Mouse (Mus musculus) hindbrain, embryonic 15.5 days (tissue): ENCODE results near the gene Cst9. TPM values are rescaled to one million over a fixed set of nuclear protein-coding genes. Genes with fewer than 3 reads are reported as not detected.

Experiments
- ATAC-seq: fragments of 200-750 bp; cut with Nextera tagmentation; 2 replicates; pipeline ENCODE4 v1.8.0; 2017; ENCODE audit warnings: low read depth, moderate number of reproducible peaks, moderate TSS enrichment; ENCODE audit not compliant: low FRiP score
- H3K27ac ChIP-seq: fragments of 300-500 bp; sonication (generic); replicated peaks from 2 replicates; pipeline ENCODE4 v1.5.1; 2015; ENCODE audit warnings: mild to moderate bottlenecking, inconsistent platforms
- H3K27me3 ChIP-seq: fragments of 300-500 bp; sonication (generic); 2 replicates; pipeline ENCODE4 v1.6.1; 2015; ENCODE audit warnings: control low read depth, inconsistent platforms
- H3K36me3 ChIP-seq: fragments of 300-500 bp; sonication (generic); 2 replicates; pipeline ENCODE4 v1.6.1; 2015; ENCODE audit warnings: control low read depth, inconsistent platforms
- H3K4me1 ChIP-seq: fragments of 300-500 bp; sonication (generic); replicated peaks from 2 replicates; pipeline ENCODE4 v1.6.1; 2015; ENCODE audit warnings: control low read depth, inconsistent platforms
- H3K4me2 ChIP-seq: fragments of 300-500 bp; sonication (generic); 2 replicates; pipeline ENCODE4 v1.6.1; 2015; ENCODE audit warnings: moderate library complexity, mild to moderate bottlenecking, inconsistent platforms
- H3K4me3 ChIP-seq: fragments of 300-500 bp; sonication (generic); 2 replicates; pipeline ENCODE4 v1.5.1; 2015; ENCODE audit warnings: mild to moderate bottlenecking, inconsistent platforms
- H3K9ac ChIP-seq: fragments of 300-500 bp; sonication (generic); 2 replicates; pipeline ENCODE4 v1.6.1; 2015; ENCODE audit warnings: inconsistent platforms
- H3K9me3 ChIP-seq: fragments of 300-500 bp; sonication (generic); 2 replicates; pipeline ENCODE4 v1.6.1; 2016; ENCODE audit warnings: control low read depth, inconsistent platforms
- WGBS: fragments of 180-500 bp; shearing (Covaris S2); methylation state at CpG from one replicate; pipeline ENCODE4 v1.1.7; 2015; 5-methylcytosine and 5-hydroxymethylcytosine counted together
- polyA plus RNA-seq: library from polyadenylated mRNA; unstranded; fragments of >200 nt; fragmentation: Nextera tagmentation; extraction: Ambion mirVana; gene quantifications from 2 replicates; pipeline ENCODE4 v1.2.1, GENCODE M21; 2015

Gene Cst9
- not detected in 2 replicates for polyA plus RNA-seq

GRCm38 (mm10) chr2:148834912-148835311, at the start of gene Cst9:
Gene Cst9 (plus strand): TSS chr2:148835147.
- H3K4me2 ChIP-seq, result no peak within 1 kb of the TSS
- no peaks in the 10 kb centered on the region for H3K4me1 ChIP-seq
- no peak for ATAC-seq
- no peaks in the 10 kb centered on the region for H3K9me3 ChIP-seq
- no peak within 1 kb of the TSS for H3K27ac ChIP-seq
- no peak within 1 kb of the TSS for H3K4me3 ChIP-seq
- H3K27me3 ChIP-seq, result no peaks in the 10 kb centered on the region
- WGBS, result 74% methylated on average over 4 of the region's 4 CpGs
- no peak within 1 kb of the TSS for H3K9ac ChIP-seq
- H3K36me3 ChIP-seq, result no peaks in the 10 kb centered on the region

DNA sequence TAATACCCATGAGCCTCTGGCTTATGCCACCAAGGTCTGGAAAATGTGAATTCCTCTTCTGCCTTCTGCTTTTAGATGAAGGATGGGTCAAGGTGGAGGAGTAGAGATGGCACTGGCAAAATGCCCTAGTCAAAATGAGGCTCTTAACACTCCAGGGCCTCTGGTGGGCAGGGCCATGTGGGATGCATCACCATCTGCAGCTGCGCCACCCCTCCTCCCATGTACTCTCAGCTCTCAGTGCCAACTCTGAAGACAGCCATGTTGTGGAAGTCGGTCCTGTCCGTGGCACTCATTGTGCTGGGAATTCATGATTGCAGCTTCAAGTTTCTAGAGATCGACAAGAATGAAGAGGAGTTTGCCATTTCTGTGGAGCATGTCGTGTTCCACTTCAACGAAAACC, 45.8 kb upstream of the Cst9 start, which contains the start of gene Cst12:
Gene Cst12, plus strand, starts transcription at position 220 of the 400 bp plus-strand sequence.
- Histone ChIP-seq H3K4me1 (no peaks in the 10 kb centered on the region), H3K27me3 (no peaks in the 10 kb centered on the region), H3K4me2 (no peak within 1 kb of the TSS), H3K9me3 (no peaks in the 10 kb centered on the region), H3K4me3 (no peak within 1 kb of the TSS), H3K27ac (no peak within 1 kb of the TSS), H3K36me3 (no peaks in the 10 kb centered on the region), H3K9ac (no peak within 1 kb of the TSS)
- WGBS, result 97% methylated on average over 6 of the region's 6 CpGs
- ATAC-seq, result no peak

DNA sequence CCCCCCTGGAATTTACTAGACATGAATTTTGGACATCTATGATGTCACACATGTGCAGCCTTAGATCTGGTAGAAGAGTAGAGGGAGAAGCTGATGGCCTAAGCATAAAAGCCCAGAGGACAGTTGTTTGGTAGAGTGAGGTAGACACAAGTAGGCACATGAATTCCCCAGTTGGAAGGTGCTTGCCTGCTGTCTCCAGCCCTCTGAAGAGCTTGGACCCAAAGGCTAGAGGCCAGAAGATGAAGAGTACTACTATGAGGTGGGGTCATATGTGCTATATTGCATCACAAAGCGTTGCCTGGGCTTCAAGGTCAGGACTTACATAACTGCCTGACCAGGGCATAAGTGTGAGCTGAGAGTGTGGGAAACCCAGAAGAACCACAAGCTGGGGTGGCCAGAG, 36.5 kb upstream of the Cst9 start, which contains the start of gene Cst8:
Gene Cst8, plus strand, starts transcription at position 301 of the 400 bp plus-strand sequence.
- 95% methylated on average over 1 of the region's 1 CpGs for WGBS
- H3K9me3 ChIP-seq, result no peaks in the 10 kb centered on the region
- H3K9ac ChIP-seq, result no peak within 1 kb of the TSS
- no peaks in the 10 kb centered on the region for H3K36me3 ChIP-seq
- H3K4me1 ChIP-seq, result no peaks in the 10 kb centered on the region
- no peak within 1 kb of the TSS for H3K27ac ChIP-seq
- H3K27me3 ChIP-seq, result no peaks in the 10 kb centered on the region
- H3K4me3 ChIP-seq, result no peak within 1 kb of the TSS
- ATAC-seq, result no peak
- H3K4me2 ChIP-seq, result no peak within 1 kb of the TSS

- Histone ChIP-seq H3K4me2 (no peak overlapping the region), H3K4me3 (no peak overlapping the region), H3K27ac (no peak overlapping the region), H3K36me3 (no peaks in the 10 kb centered on the region), H3K4me1 (no peaks in the 10 kb centered on the region), H3K9me3 (no peaks in the 10 kb centered on the region), H3K9ac (no peak overlapping the region), H3K27me3 (no peaks in the 10 kb centered on the region)
- no peak for ATAC-seq
- WGBS, result 69% methylated on average over 3 of the region's 3 CpGs
Observed at GRCm38 (mm10) chr2:148801491-148801921, 33.4 kb upstream of the Cst9 start.

GRCm38 (mm10) chr2:148806696-148807095, 28.3 kb upstream of the Cst9 start:
- Histone ChIP-seq H3K9ac (no peak overlapping the region), H3K27me3 (no peaks in the 10 kb centered on the region), H3K4me1 (no peaks in the 10 kb centered on the region), H3K4me3 (no peak overlapping the region), H3K9me3 (no peaks in the 10 kb centered on the region), H3K27ac (no peak overlapping the region), H3K36me3 (no peaks in the 10 kb centered on the region), H3K4me2 (no peak overlapping the region)
- ATAC-seq, result no peak
- WGBS, result 79% methylated on average over 6 of the region's 6 CpGs

- no peak for ATAC-seq
- Histone ChIP-seq H3K4me1 (no peaks in the 10 kb centered on the region), H3K27ac (no peak within 1 kb of the TSS), H3K9me3 (no peaks in the 10 kb centered on the region), H3K27me3 (no peaks in the 10 kb centered on the region), H3K9ac (no peak within 1 kb of the TSS), H3K4me3 (no peak within 1 kb of the TSS), H3K36me3 (no peaks in the 10 kb centered on the region), H3K4me2 (no peak within 1 kb of the TSS)
Observed at GRCm38 (mm10) chr2:148819909-148820308, 15.0 kb upstream of the Cst9 start, which contains the start of gene Cst13. Gene Cst13 (plus strand): TSS chr2:148820081.

DNA sequence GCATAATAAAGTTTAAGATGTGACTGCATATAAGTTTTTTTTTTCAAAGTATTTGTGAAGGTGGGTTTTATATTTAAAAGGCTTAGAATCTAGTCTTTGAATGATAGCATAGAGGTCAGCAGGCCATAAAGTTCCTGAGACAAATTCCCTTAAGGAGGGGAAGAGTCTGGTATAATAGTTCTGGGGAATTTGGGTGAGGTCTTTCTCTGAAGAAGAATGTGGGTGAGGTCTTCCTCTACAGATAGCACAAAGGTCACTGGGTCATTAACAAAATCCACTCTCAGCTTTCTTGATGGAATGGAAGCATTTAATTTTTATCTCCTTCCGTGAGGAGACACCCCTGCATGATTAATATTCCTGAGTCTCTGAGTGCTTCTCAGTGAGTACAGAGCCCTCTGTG, 9.0 kb upstream of the Cst9 start:
- Histone ChIP-seq H3K9me3 (no peaks in the 10 kb centered on the region), H3K4me3 (no peak overlapping the region), H3K27me3 (no peaks in the 10 kb centered on the region), H3K9ac (no peak overlapping the region), H3K4me2 (no peak overlapping the region), H3K36me3 (no peaks in the 10 kb centered on the region), H3K4me1 (no peaks in the 10 kb centered on the region), H3K27ac (no peak overlapping the region)
- WGBS, result 83% methylated on average over 1 of the region's 1 CpGs
- ATAC-seq, result no peak

DNA sequence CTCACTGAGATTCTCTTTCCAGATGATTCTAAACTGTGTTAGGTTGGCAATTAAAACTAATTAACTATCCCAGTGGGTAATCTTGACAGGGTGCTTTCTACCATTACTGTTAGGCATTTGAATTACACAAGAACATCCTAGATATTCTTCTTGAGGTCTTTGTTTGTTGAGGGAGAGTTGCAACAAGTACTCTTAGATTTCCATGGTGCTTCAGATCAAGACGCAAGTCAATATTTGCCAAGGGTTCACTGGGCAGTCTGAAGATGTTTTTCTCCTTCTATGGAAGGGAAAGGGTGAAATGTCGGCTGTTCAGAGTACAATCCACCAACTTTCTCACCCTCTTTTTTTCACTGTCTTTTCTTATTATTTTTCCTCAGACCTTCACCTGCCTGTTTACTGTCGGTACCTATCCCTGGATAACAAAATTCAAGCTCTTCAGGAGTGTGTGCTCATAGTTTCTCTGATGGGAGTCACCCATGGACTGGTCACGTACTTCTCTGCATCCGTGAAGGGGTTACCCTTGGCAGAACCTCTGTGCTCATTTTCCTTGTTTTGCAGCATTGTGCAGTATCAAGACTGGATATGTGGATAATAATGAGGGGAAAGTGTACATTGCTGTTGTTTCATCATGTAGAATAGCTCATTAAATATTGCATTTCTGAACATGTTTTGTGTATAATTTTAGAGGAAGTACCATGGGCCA, 3.3 kb downstream of the Cst9 start:
- no peaks in the 10 kb centered on the region for H3K9me3 ChIP-seq
- H3K9ac ChIP-seq, result no peak overlapping the region
- no peaks in the 10 kb centered on the region for H3K36me3 ChIP-seq
- ATAC-seq, result no peak
- H3K27me3 ChIP-seq, result no peaks in the 10 kb centered on the region
- H3K27ac ChIP-seq, result no peak overlapping the region
- no peaks in the 10 kb centered on the region for H3K4me1 ChIP-seq
- H3K4me2 ChIP-seq, result no peak overlapping the region
- H3K4me3 ChIP-seq, result no peak overlapping the region
- WGBS, result 84% methylated on average over 5 of the region's 5 CpGs

GRCm38 (mm10) chr2:148839224-148839623, 4.3 kb downstream of the Cst9 start:
- Histone ChIP-seq H3K4me3 (no peak overlapping the region), H3K9ac (no peak overlapping the region), H3K4me2 (no peak overlapping the region), H3K27ac (no peak overlapping the region), H3K9me3 (no peaks in the 10 kb centered on the region), H3K27me3 (no peaks in the 10 kb centered on the region), H3K36me3 (no peaks in the 10 kb centered on the region), H3K4me1 (no peaks in the 10 kb centered on the region)
- 93% methylated on average over 2 of the region's 2 CpGs for WGBS
- no peak for ATAC-seq

- no peaks in the 10 kb centered on the region for H3K27me3 ChIP-seq
- 46% methylated on average over 8 of the region's 8 CpGs for WGBS
- H3K9me3 ChIP-seq, result no peaks in the 10 kb centered on the region
- no peaks in the 10 kb centered on the region for H3K36me3 ChIP-seq
- H3K4me1 ChIP-seq, result no peaks in the 10 kb centered on the region
- peak; percentile 69; the same call in 1 of the 2 replicates for ATAC-seq
- no peak overlapping the region for H3K4me3 ChIP-seq
- H3K4me2 ChIP-seq, result 0 out of 2 replicates have a peak overlapping the region, but pooled peaks have one; percentile 11
- no peak overlapping the region for H3K9ac ChIP-seq
- H3K27ac ChIP-seq, result no peak overlapping the region
Observed at GRCm38 (mm10) chr2:148851116-148851906, 16.4 kb downstream of the Cst9 start.

- 79% methylated on average over 8 of the region's 8 CpGs for WGBS
- Histone ChIP-seq H3K27me3 (no peaks in the 10 kb centered on the region), H3K9ac (no peak overlapping the region), H3K36me3 (no peaks in the 10 kb centered on the region), H3K4me3 (no peak overlapping the region), H3K4me1 (no peaks in the 10 kb centered on the region), H3K4me2 (no peak overlapping the region), H3K9me3 (no peaks in the 10 kb centered on the region), H3K27ac (no peak overlapping the region)
- ATAC-seq, result no peak
Observed at GRCm38 (mm10) chr2:148856630-148857400, 21.9 kb downstream of the Cst9 start.

DNA sequence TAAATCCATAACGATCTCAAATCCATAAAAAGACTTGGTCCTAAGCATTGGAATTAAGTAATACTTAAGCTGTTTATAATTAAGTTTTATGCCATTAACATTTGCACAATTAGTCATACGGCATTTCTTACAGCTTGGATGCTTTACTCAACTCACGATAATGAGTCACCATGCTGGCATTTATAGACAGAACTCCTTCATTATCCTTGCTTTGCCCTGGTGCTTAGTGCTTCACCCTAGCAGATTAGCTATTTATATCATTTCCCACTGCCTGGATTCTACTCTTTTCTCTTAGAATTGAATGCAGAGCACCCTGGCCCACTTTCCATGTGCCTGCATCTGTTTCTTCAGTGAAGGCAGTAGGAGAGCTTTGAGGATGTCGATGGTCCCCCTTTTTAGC, 22.6 kb downstream of the Cst9 start:
- no peaks in the 10 kb centered on the region for H3K27me3 ChIP-seq
- ATAC-seq, result no peak
- H3K4me3 ChIP-seq, result no peak overlapping the region
- no peak overlapping the region for H3K27ac ChIP-seq
- WGBS, result 88% methylated on average over 4 of the region's 4 CpGs
- no peaks in the 10 kb centered on the region for H3K36me3 ChIP-seq
- H3K9me3 ChIP-seq, result no peaks in the 10 kb centered on the region
- H3K4me1 ChIP-seq, result no peaks in the 10 kb centered on the region
- H3K9ac ChIP-seq, result no peak overlapping the region
- no peak overlapping the region for H3K4me2 ChIP-seq
